Mouse (Mus musculus) embryonic stem cell, embryonic (primary cell): Measurements from ENCODE around the gene Zeb2.

ENCODE experiments used
- CTCF ChIA-PET, 4 experiments: fragments of 300-600 bp in 2 of 4; fragments of 350-600 bp in 2 of 4; sonication (Branson Sonifier 250); formaldehyde crosslinking; loops; one replicate each; lab custom pipeline; 2022; ENCODE audit warnings: inconsistent platforms in 2 of 4; lab: Charles Lee
- POLR2A ChIA-PET, 4 experiments: fragments of 300-600 bp in 2 of 4; fragments of 350-600 bp in 2 of 4; sonication (Branson Sonifier 250); formaldehyde crosslinking; loops; one replicate each; lab custom pipeline; 2022; ENCODE audit warnings: antibody characterized with exemption in 4 of 4, inconsistent platforms in 1 of 4; lab: Charles Lee

Zeb2 gene

GRCm38 (mm10) chr2:45117087-45117561, at the start of gene Zeb2:
Gene Zeb2, minus strand, starts transcription at chr2:45117395.
- ChIA-PET POLR2A (no interaction called here), CTCF (no interaction called here)

- CTCF ChIA-PET, result no interaction called here
- POLR2A ChIA-PET, result interaction anchor here in 1 of 4 experiments (0.9 to 1.4 kb wide), 4 partner anchors 11 to 214 kb away, joined by 3 read pairs; no protein-coding TSS in a partner anchor
Observed at GRCm38 (mm10) chr2:45158785-45159184, 41.6 kb upstream of the Zeb2 start.

DNA sequence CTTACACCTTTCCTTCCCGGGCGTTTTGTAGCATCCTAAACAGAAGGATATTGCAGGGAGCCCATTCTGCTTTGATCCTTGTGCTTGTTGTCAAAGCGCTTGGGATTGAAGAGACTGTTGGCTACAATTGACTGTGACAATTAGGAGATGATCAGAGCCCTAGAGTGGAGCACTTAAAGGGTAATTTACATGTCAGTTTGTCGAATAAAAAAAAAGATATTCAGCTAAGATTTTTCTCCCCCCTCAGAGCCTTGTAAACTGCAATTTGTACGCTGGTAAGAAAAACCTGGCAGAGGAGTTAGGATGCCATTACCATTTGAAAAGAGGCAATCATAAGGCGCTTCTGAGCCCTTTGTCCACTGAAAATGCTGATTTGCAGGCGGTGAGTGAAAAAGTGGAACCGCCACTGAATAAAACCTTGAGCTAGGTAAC, 41.2 kb upstream of the Zeb2 start:
- ChIA-PET POLR2A (interaction anchor here in 1 of 4 experiments (0.9 to 1.4 kb wide), 4 partner anchors 11 to 214 kb away, joined by 3 read pairs; no protein-coding TSS in a partner anchor), CTCF (no interaction called here)

- ChIA-PET POLR2A (interaction anchor here in 1 of 4 experiments (0.6 to 0.7 kb wide), 2 partner anchors 17 to 175 kb away, joined by 3 to 6 read pairs; no protein-coding TSS in a partner anchor), CTCF (no interaction called here)
Observed at GRCm38 (mm10) chr2:45153315-45153714, 36.1 kb upstream of the Zeb2 start.

DNA sequence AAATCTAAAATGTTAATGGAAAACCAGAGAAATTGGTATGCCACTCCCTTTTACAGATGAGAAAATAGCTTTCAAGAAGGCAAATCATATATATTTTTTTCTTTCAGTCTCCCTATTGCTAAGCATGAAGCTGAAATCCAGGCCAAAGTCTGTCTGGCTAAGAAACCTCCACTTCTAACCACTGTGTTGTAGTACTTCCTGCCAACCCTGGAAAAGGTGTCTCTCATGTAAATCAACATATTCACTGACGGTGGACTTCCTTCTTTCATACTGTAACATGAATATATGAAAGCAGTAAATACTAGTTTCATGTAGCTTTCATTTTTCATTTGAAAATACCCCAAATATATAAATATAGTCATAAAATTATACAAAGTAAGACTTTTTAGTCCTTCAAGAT, 26.0 kb upstream of the Zeb2 start:
- ChIA-PET POLR2A (interaction anchor here in 1 of 4 experiments (0.7 kb wide), 1 partner anchor 38 kb away, joined by 4 read pairs; no protein-coding TSS in a partner anchor), CTCF (no interaction called here)

- CTCF ChIA-PET, result interaction anchor here in 1 of 4 experiments (0.6 kb wide), 1 partner anchor 349 kb away, joined by 3 read pairs; no protein-coding TSS in a partner anchor
- POLR2A ChIA-PET, result no interaction called here
Observed at GRCm38 (mm10) chr2:45138906-45139305, 21.7 kb upstream of the Zeb2 start.

- ChIA-PET CTCF (no interaction called here), POLR2A (no interaction called here)
Observed at GRCm38 (mm10) chr2:45136783-45137182, 19.6 kb upstream of the Zeb2 start.

GRCm38 (mm10) chr2:45133225-45133624, 16.0 kb upstream of the Zeb2 start:
- ChIA-PET CTCF (no interaction called here), POLR2A (no interaction called here)

DNA sequence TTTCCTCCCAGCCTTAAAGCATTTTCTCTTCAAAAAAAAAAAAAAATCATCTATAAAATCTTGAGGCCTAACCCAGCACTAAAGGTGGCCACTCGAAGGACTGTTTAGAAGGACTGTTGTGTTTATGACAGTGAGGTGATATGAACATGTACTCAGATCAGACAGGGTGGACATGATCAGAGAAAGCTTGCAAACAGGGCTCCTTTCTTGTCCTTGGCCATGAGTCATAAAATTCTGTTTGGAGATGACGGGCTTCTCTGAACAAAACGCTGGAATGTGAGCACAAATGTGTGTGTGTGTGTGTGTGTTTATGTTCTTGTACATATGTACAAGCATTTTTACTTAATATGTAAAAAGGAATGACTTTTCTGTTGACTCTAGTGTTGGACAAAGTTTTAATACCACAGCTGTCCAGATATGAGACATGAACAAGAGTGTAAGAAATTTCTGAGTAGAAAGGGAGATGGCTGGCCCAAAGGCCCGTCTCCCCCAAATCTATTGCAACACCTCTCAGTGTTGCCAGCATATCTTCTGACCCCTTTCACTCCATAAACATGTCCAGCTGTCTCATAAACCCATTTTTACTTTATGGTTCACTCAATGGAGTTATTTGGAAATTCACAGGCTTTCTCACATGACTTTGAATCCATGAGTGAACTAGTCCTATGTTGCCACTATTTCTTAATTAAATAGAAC, 13.4 kb upstream of the Zeb2 start:
- CTCF ChIA-PET, result no interaction called here
- POLR2A ChIA-PET, result no interaction called here

GRCm38 (mm10) chr2:45129556-45129955, 12.4 kb upstream of the Zeb2 start:
- CTCF ChIA-PET, result no interaction called here
- POLR2A ChIA-PET, result no interaction called here

DNA sequence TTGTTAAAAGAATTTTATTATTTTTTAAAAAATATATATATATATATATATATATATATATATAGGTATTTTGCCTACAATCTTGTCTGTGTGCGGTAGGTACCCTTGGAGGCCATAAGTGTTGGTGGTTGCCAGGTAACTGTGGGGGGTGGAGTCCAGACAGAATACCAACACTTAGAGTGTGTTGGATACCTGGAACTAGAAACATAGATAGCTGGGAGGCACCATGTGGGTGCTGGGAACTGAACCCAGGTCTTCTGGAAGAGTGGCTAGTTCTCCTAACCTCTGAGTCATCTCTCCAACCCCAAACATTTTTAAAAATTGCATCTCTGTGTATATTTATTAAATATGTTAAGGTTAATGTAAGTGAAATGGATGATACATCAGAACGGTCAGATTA, 11.5 kb upstream of the Zeb2 start:
- POLR2A ChIA-PET, result no interaction called here
- CTCF ChIA-PET, result no interaction called here

DNA sequence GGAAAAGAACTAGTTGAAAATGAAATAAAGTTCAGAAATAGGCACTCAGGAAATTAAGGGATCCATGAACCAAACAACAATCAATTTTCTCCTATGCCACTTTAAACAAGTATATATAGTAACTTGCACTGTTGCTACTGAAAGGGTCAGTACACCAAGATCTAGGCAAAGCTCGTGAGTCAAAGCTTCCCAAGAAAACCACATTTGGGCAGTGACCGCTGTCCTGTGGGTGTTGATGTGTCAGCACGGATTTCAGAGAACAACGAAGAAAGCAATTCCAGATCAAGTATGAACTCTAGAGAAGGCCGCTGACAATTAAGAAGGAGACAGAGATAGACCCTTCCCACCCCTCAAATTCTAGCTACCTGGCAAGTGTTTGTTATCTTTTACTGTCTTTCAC, 9.2 kb upstream of the Zeb2 start:
- POLR2A ChIA-PET, result no interaction called here

DNA sequence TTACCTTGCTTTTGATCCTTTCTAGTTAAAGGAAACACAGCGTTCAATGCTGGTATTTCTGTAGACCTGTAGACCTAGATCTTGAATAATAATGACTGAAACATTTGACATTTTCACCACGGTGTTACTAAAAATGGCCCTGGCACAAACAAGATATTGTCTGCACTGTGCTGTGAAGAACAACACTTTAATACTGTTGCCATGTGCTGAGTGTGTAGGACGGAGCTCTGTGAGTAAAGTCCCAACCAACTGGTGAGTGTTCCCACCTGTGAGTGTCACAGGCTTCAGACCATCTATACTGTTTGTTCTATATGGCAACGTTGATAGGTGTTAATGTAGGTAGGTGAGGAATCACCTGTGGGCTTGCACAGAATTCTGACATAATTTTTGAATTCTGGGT, 8.0 kb upstream of the Zeb2 start:
- CTCF ChIA-PET, result interaction anchor here in 1 of 4 experiments (0.5 kb wide), 1 partner anchor 100 kb away, joined by 3 read pairs; no protein-coding TSS in a partner anchor
- POLR2A ChIA-PET, result interaction anchor here in 1 of 4 experiments (0.6 kb wide), 1 partner anchor 59 kb away, joined by 6 read pairs; no protein-coding TSS in a partner anchor

More for the DNA sequence above, 9.2 kb upstream of the Zeb2 start:
- CTCF ChIA-PET, result interaction anchor here in 1 of 4 experiments (1.0 kb wide), 1 partner anchor 244 kb away, joined by 6 read pairs; no protein-coding TSS in a partner anchor

DNA sequence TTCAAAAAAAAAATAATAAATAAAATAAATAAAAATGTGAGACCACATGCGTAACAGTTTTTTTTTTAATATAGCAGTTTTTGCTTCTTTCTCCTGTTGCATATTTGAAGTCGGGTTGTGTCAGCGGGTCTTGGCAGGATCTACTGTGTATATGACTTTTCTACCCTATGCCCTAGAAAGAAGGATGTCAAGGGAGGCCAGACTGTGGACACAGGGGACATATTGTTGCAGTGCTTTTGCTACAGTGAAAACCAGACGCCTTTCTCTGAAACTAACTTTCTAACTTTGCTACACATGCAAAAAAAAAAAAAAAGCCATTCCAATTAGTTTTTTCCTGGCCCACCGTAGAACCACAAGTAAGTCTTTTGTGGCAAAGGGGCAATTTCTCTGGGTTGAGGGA, 6.3 kb upstream of the Zeb2 start:
- ChIA-PET POLR2A (interaction anchor here in 1 of 4 experiments (0.6 kb wide), 1 partner anchor 12 kb away, joined by 5 read pairs; no protein-coding TSS in a partner anchor), CTCF (no interaction called here)

- POLR2A ChIA-PET, result no interaction called here
- CTCF ChIA-PET, result interaction anchor here in 1 of 4 experiments (0.6 kb wide), 1 partner anchor 289 kb away, joined by 3 read pairs; no protein-coding TSS in a partner anchor
Observed at GRCm38 (mm10) chr2:45118121-45118520, 926 bp upstream of the Zeb2 start.

DNA sequence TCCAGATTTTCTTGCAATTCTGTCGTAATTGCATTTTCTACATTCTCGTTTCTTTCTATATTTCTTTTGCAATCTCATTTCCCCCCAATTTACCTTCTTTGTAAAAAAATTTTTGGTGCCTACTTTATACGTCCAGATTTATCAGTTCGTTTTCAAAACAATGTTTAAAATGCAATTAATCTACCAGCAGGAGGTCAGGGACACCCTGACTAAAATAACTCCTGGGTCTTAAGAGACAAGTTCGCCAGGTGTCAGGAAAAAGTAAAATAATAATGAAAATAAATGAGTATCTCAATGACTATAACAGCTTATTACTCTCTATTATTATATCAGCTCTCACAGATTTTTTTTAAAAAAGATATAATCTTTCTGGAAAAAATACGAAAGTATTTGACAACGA, 397 bp upstream of the Zeb2 start:
- ChIA-PET CTCF (interaction anchor here in 1 of 4 experiments (0.6 kb wide), 1 partner anchor 288 kb away, joined by 3 read pairs; no protein-coding TSS in a partner anchor), POLR2A (no interaction called here)

GRCm38 (mm10) chr2:45116531-45117024, 617 bp downstream of the Zeb2 start:
- CTCF ChIA-PET, result no interaction called here
- POLR2A ChIA-PET, result no interaction called here

DNA sequence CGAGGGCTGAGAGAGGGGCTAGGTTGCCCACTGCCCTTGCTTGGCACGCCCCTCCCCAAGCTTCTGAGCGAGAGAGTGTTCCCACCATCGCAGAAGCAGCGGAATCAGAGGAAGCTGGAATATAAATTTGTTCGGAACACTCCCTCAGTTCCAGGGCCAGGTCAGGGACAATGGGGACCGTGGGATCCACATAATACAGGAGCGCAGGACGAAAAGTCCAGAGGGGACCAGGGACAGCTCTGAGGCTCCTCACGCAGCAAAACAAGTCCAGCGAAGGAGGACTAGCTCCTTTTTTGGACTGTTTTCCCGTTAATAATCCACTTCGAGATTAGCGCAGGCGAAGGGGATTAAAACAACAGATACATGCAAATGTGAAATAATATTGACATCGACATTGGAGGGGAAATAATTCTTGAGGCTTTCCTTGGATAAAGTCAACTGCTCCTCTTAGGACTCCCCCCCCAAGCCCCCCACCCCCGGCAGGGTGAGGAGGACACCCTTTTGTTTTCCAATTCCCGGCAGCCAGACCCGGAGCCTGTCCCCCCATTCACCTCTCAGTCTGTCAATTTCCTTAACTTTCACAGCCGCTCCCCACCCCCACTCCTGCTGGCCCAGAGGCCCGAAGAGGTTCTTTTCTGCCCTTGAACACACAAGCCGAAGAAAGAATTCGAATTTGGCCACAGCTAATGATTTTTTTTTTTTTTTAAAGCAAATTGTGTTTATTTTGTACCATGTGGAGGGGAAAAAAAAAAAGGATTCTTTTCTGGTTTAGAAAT, 1.3 kb downstream of the Zeb2 start:
- ChIA-PET POLR2A (interaction anchor here in 1 of 4 experiments (1.5 kb wide), 1 partner anchor 114 kb away, joined by 4 read pairs; no protein-coding TSS in a partner anchor), CTCF (interaction anchor here in 1 of 4 experiments (0.5 to 0.6 kb wide), 2 partner anchors 19 to 109 kb away, joined by 5 to 8 read pairs; no protein-coding TSS in a partner anchor)

DNA sequence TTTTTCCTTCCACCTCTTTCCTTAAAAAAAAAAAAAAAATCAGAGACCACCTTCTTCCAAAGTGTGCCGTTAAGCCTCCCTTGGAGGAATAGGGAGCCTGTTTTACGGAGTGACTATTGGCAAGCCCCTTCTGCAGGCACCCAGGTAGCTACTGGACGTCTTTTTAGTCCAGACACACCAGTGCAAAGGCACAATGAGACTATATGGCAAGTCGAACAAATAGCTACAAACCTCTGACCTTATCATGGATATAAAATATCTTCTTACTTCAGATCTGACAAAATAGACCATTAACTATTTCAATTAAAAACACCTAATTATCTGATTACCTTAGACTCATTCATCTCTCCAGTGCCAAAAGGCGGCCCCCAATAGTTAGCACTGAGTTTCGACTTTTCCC, 2.0 kb downstream of the Zeb2 start:
- POLR2A ChIA-PET, result interaction anchor here in 1 of 4 experiments (1.5 kb wide), 1 partner anchor 113 kb away, joined by 4 read pairs; no protein-coding TSS in a partner anchor
- CTCF ChIA-PET, result interaction anchor here in 1 of 4 experiments (0.5 to 0.6 kb wide), 2 partner anchors 19 to 109 kb away, joined by 5 to 8 read pairs; no protein-coding TSS in a partner anchor
